9 mouse cellular contexts compared by ENCODE assay signal in the genomic region with DNA sequence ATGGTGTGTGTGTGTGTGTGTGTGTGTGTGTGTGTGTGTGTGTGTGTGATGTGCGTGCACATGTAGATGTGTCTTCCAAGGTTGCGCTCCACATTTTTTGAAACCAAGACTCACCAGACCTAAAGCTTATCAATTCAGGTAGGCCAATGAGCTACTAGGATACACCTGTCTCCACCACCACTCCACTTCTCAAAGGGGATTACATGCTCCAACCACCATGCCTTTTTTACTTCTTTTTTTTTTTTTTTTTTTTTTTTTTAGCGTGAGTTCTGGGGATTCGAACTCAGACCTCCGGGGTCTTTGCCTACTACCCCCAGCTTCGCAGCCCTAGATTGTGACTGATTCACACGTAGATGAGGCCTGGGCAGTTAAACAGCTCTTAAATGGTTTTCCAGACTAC. TPM values are rescaled to one million over a fixed set of nuclear protein-coding genes. Genes with fewer than 3 reads are reported as not detected.
DNase-seq lines count a peak whose midpoint lies in the region; ATAC-seq and TF ChIP-seq lines count a peak whose summit lies in the region.
"Had no signal": no experiment of that assay in that cellular context is flagged by ENCODE, and none has a peak within 500 bp of the region (broad histone marks: within the 10 kb centered on the region; RNA-seq: fewer than 3 reads in every experiment).

No protein-coding gene starts in this region.

- no peak overlapping the region; the same call in 1 of the 2 replicates for H3K4me2 ChIP-seq in lung, postnatal 0 days (replicated peaks; ENCODE audit: low read depth, low read length)
- H3K4me2 ChIP-seq in neural tube, embryonic 15.5 days, result peak overlapping the region; percentile 65

- H3K27ac ChIP-seq in gastrocnemius, adult 2 months, result peak overlapping the region; percentile 91
- no peak overlapping the region for H3K27ac ChIP-seq in lung, postnatal 0 days (ENCODE audit: low read length)
- peak overlapping the region; percentile 97 for H3K27ac ChIP-seq in limb, embryonic 10.5 days
- H3K27ac ChIP-seq in neural tube, embryonic 15.5 days (replicated peaks), result peak overlapping the region; percentile 92

- no peak for DNase-seq in gastrocnemius, adult 2 months
- no peak for DNase-seq in gastrocnemius, adult 18-20 months (ENCODE audit: low spot score)
- no peak for DNase-seq in lung, postnatal 0 days (ENCODE audit: low spot score)
- DNase-seq in lung, postnatal 4 days, result no peak
- no peak for DNase-seq in limb, embryonic 10.5 days (ENCODE audit: low spot score)
- DNase-seq in c-Kit-positive CD71-positive TER-119-positive erythroid progenitor cells, embryonic 14.5 days (ENCODE audit: low spot score), result no peak

- no peak for TF ChIP-seq CTCF in gastrocnemius, adult 2 months (IDR thresholded peaks at IDR 0.05)
- no peak for TF ChIP-seq CTCF in lung, postnatal 0 days (IDR thresholded peaks at IDR 0.05)

- no peaks in the 10 kb centered on the region for H3K27me3 ChIP-seq in lung, postnatal 0 days (replicated peaks; ENCODE audit: insufficient read depth, low read length)
- H3K27me3 ChIP-seq in limb, embryonic 10.5 days (ENCODE audit: low read depth, poor library complexity, severe bottlenecking), result no peaks in the 10 kb centered on the region
- H3K27me3 ChIP-seq in neural tube, embryonic 15.5 days (replicated peaks), result no peaks in the 10 kb centered on the region

- TF ChIP-seq EP300 in lung, postnatal 0 days (IDR thresholded peaks at IDR 0.05), result no peak

- H3K4me1 ChIP-seq in lung, postnatal 0 days (ENCODE audit: insufficient read depth, low read depth, low read length), result no peaks in the 10 kb centered on the region
- H3K4me1 ChIP-seq in limb, embryonic 10.5 days, result peaks cover 4% of the 10 kb centered on the region; the same call in 1 of the 2 replicates
- 0 out of 2 replicates have a peak, but pooled peaks cover 4% of the 10 kb centered on the region for H3K4me1 ChIP-seq in neural tube, embryonic 15.5 days

- peak overlapping the region; percentile 81 for H3K4me3 ChIP-seq in gastrocnemius, adult 2 months
- peak overlapping the region; percentile 51 for H3K4me3 ChIP-seq in lung, postnatal 0 days (ENCODE audit: low read depth, low read length)
- H3K4me3 ChIP-seq in limb, embryonic 10.5 days, result peak overlapping the region; percentile 65; the same call in 1 of the 2 replicates
- peak overlapping the region; percentile 69 for H3K4me3 ChIP-seq in neural tube, embryonic 15.5 days (replicated peaks)

- no peak for ATAC-seq in lung, postnatal 0 days
- ATAC-seq in neural tube, embryonic 15.5 days (ENCODE audit: low FRiP score), result no peak
- no peak for ATAC-seq in CD4-positive, CD25-positive, alpha-beta regulatory T cell, adult 4 months

- no peak overlapping the region for H3K9ac ChIP-seq in lung, postnatal 0 days (replicated peaks; ENCODE audit: low read depth)
- no peak overlapping the region for H3K9ac ChIP-seq in neural tube, embryonic 15.5 days (replicated peaks)

- no peaks in the 10 kb centered on the region for H3K9me3 ChIP-seq in lung, postnatal 0 days (ENCODE audit: low read length)
- H3K9me3 ChIP-seq in limb, embryonic 10.5 days (replicated peaks), result no peaks in the 10 kb centered on the region
- no peaks in the 10 kb centered on the region for H3K9me3 ChIP-seq in neural tube, embryonic 15.5 days (replicated peaks)

- H3K36me3 ChIP-seq in lung, postnatal 0 days (ENCODE audit: insufficient read depth, low read length), result no peaks in the 10 kb centered on the region
- H3K36me3 ChIP-seq in limb, embryonic 10.5 days, result no peaks in the 10 kb centered on the region
- no peaks in the 10 kb centered on the region for H3K36me3 ChIP-seq in neural tube, embryonic 15.5 days

- intact Hi-C loops in gastrocnemius, adult 2 months (cut with DNase I), result loop anchor here (10.0 kb wide), 1 partner anchor 129 kb away; the partner anchor contains the start of genes Enoph1 and Hnrnpdl

- 54% methylated on average over 7 of the region's 7 CpGs for WGBS in lung, postnatal 0 days
- 68% methylated on average over 7 of the region's 7 CpGs for WGBS in limb, embryonic 10.5 days
- WGBS in neural tube, embryonic 15.5 days, result 50% methylated on average over 6 of the region's 7 CpGs

RNA-seq across cellular contexts. Expression of gene Vamp9, which starts 0.3 kb away (rescaled TPM):
- total RNA-seq in gastrocnemius, adult 2 months (2021), result not detected
- not detected for total RNA-seq in gastrocnemius, adult 18-20 months (2021)
- 0.21 TPM in 1 of 2 replicates, not detected in the other for polyA plus RNA-seq in lung, postnatal 0 days (2015; fragmentation: Nextera tagmentation; extraction: Ambion mirVana)
- polyA plus RNA-seq in limb, embryonic 10.5 days (2016; fragmentation: Nextera tagmentation; extraction: Ambion mirVana), result not detected in 2 replicates
- polyA plus RNA-seq in neural tube, embryonic 15.5 days (2015; fragmentation: Nextera tagmentation; extraction: Ambion mirVana), result 1.4 TPM in 2 replicates
- under 1 TPM in 1 of 2 experiments, not detected in 1; 0.50 TPM for polyA plus RNA-seq in CD4-positive, CD25-positive, alpha-beta regulatory T cell, adult 4 months (2017; shearing (Covaris generic))
- total RNA-seq: hematopoietic stem cell, adult 5-6 weeks had no signal
